Mouse (Mus musculus) embryonic facial prominence, embryonic 14.5 days (tissue): ENCODE data around the gene Ehbp1. TPM values are rescaled to one million over a fixed set of nuclear protein-coding genes. Genes with fewer than 3 reads are reported as not detected.

ENCODE experiments used
- ATAC-seq: fragments of 200-750 bp; cut with Nextera tagmentation; 2 replicates; pipeline ENCODE4 v1.8.0; 2017; ENCODE audit warnings: low read depth, moderate number of reproducible peaks, moderate TSS enrichment
- DNase-seq: peaks from one replicate; pipeline ENCODE4 v3.0.0-alpha.2; 2015; ENCODE audit warnings: low spot score
- H3K27ac ChIP-seq: fragments of 300-500 bp; sonication (generic); replicated peaks from 2 replicates; pipeline ENCODE4 v1.5.1; 2014; ENCODE audit warnings: low read depth, mild to moderate bottlenecking, low read length, moderate library complexity
- H3K27me3 ChIP-seq: fragments of 300-500 bp; sonication (generic); replicated peaks from 2 replicates; pipeline ENCODE4 v1.6.1; 2014; ENCODE audit warnings: low read length; ENCODE audit not compliant: control insufficient read depth, insufficient read depth
- H3K36me3 ChIP-seq: fragments of 300-500 bp; sonication (generic); 2 replicates; pipeline ENCODE4 v1.6.1; 2014; ENCODE audit warnings: low read length, mixed read lengths; ENCODE audit not compliant: control insufficient read depth, insufficient read depth
- H3K4me1 ChIP-seq: fragments of 300-500 bp; sonication (generic); 2 replicates; pipeline ENCODE4 v1.6.1; 2014; ENCODE audit warnings: antibody characterized with exemption, low read length; ENCODE audit not compliant: control insufficient read depth, insufficient read depth
- H3K4me2 ChIP-seq: fragments of 300-500 bp; sonication (generic); 2 replicates; pipeline ENCODE4 v1.6.1; 2014; ENCODE audit warnings: low read depth, mild to moderate bottlenecking, low read length, moderate library complexity, mixed read lengths
- H3K4me3 ChIP-seq: fragments of 300-500 bp; sonication (generic); 2 replicates; pipeline ENCODE4 v1.5.1; 2014; ENCODE audit warnings: low read depth, mild to moderate bottlenecking, low read length
- H3K9ac ChIP-seq: fragments of 300-500 bp; sonication (generic); 2 replicates; pipeline ENCODE4 v1.6.1; 2014; ENCODE audit warnings: low read depth, mild to moderate bottlenecking, low read length, moderate library complexity, mixed read lengths
- H3K9me3 ChIP-seq: fragments of 300-500 bp; sonication (generic); 2 replicates; pipeline ENCODE4 v1.6.1; 2016; ENCODE audit warnings: low read length; ENCODE audit not compliant: control insufficient read depth
- WGBS: fragments of 180-500 bp; shearing (Covaris S2); extraction: QIAGEN DNeasy Blood & Tissue Kit; methylation state at CpG from one replicate; pipeline ENCODE4 v1.1.7; 2014; 5-methylcytosine and 5-hydroxymethylcytosine counted together
- polyA plus RNA-seq: library from polyadenylated mRNA; unstranded; fragments of >200 nt; fragmentation: Nextera tagmentation; extraction: Ambion mirVana; gene quantifications from 2 replicates; pipeline ENCODE4 v1.2.1, GENCODE M21; 2014

The Ehbp1 gene
- polyA plus RNA-seq, 1 experiment from 2014 or later = 13.1 TPM

GRCm38 (mm10) chr11:22198406-22198805, 143.7 kb downstream of the Ehbp1 start:
- Histone ChIP-seq H3K36me3 (no peaks in the 10 kb centered on the region), H3K9me3 (no peaks in the 10 kb centered on the region), H3K27ac (no peak overlapping the region; the same call in 1 of the 2 replicates), H3K27me3 (no peaks in the 10 kb centered on the region), H3K4me2 (no peak overlapping the region), H3K9ac (no peak overlapping the region), H3K4me3 (no peak overlapping the region), H3K4me1 (peaks cover 11% of the 10 kb centered on the region; the same call in 1 of the 2 replicates)
- DNase-seq (no peak), ATAC-seq (no peak)
- 42% methylated on average over 6 of the region's 6 CpGs for WGBS

DNA sequence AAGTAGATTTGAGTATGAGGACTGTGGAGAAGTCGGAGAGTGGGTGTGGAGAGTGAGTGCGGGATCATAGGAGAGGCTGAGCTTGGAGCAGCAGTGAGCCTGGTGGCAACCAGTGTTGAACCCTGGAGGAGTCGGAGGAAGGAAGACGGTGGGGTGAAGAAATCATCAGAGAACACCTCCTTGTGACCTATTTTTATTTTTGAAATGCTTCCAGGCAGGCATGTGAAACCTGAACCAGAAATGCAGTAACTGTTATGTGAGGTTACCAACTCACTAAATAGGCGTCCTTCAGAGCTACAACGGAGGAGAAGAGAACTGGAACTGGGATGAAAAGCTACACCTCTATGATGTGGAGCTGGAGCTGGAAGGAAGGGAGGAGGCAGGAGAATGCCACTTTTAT, 144.2 kb downstream of the Ehbp1 start:
- Histone ChIP-seq H3K4me1 (peaks cover 11% of the 10 kb centered on the region; the same call in 1 of the 2 replicates), H3K4me3 (no peak overlapping the region), H3K4me2 (no peak overlapping the region), H3K36me3 (no peaks in the 10 kb centered on the region), H3K27me3 (no peaks in the 10 kb centered on the region), H3K27ac (no peak overlapping the region; the same call in 1 of the 2 replicates), H3K9me3 (no peaks in the 10 kb centered on the region), H3K9ac (no peak overlapping the region)
- ATAC-seq (peak; percentile 53; the same call in 1 of the 2 replicates), DNase-seq (no peak)
- WGBS = 55% methylated on average over 6 of the region's 6 CpGs

GRCm38 (mm10) chr11:22196776-22197175, 145.3 kb downstream of the Ehbp1 start:
- no peak overlapping the region for H3K4me3 ChIP-seq
- WGBS = 55% methylated on average over 4 of the region's 4 CpGs
- DNase-seq (no peak), ATAC-seq (no peak)
- no peaks in the 10 kb centered on the region for H3K27me3 ChIP-seq
- H3K4me2 ChIP-seq = no peak overlapping the region
- no peaks in the 10 kb centered on the region for H3K36me3 ChIP-seq
- peaks cover 11% of the 10 kb centered on the region; the same call in 1 of the 2 replicates for H3K4me1 ChIP-seq
- no peak overlapping the region for H3K9ac ChIP-seq
- no peaks in the 10 kb centered on the region for H3K9me3 ChIP-seq
- H3K27ac ChIP-seq = no peak overlapping the region

DNA sequence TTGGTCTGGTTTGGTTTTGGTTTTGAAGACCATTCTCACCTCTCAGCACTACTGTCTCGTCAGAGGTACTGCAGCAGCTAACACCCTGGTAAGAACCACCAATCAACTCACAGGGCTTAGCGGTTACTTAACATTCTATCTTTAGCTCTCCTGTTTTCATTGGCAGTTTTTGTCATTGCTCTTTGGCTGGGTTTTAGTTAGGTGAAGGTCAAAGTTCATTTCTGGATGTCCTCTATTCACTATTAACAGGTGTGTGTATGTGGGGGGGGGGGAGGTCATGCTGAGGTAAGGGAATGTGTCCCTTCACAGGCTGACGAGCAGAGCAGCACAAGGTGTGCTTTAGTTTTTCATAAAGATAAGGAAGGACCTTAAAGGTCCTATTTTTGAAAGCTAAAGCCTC, 147.5 kb downstream of the Ehbp1 start:
- whole genome bisulfite sequencing = 62% methylated on average over 3 of the region's 3 CpGs
- no peak for DNase-seq
- H3K4me3 ChIP-seq = no peak overlapping the region
- H3K9me3 ChIP-seq = no peaks in the 10 kb centered on the region
- no peaks in the 10 kb centered on the region for H3K27me3 ChIP-seq
- peaks cover 8% of the 10 kb centered on the region; the same call in 1 of the 2 replicates for H3K4me1 ChIP-seq
- no peaks in the 10 kb centered on the region for H3K36me3 ChIP-seq
- no peak for ATAC-seq
- no peak overlapping the region for H3K4me2 ChIP-seq
- H3K27ac ChIP-seq = no peak overlapping the region
- H3K9ac ChIP-seq = no peak overlapping the region

DNA sequence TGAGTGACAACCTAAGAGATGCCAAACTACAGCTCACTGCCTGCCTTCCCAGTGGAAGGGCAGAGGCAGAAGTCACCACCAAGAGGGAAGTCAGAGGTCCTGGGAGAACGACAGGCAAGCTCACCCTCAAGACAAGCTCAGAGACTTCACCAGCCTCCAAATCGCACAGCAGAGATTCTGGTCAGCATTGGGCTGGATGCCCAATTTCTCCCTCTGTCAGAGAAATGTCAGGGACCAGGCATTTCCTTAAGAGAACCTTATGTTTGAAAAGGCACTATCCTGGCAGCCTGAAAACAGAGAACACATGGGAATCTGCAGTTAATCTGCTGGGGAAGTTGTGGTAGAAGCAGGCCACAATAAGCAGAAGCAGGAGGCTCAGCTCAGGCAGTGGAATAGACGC, 151.5 kb downstream of the Ehbp1 start:
- Histone ChIP-seq H3K4me2 (no peak overlapping the region), H3K27ac (no peak overlapping the region), H3K36me3 (no peaks in the 10 kb centered on the region), H3K4me3 (no peak overlapping the region), H3K27me3 (no peaks in the 10 kb centered on the region), H3K9ac (no peak overlapping the region), H3K9me3 (no peaks in the 10 kb centered on the region), H3K4me1 (peaks cover 3% of the 10 kb centered on the region; the same call in 1 of the 2 replicates)
- 50% methylated on average over 3 of the region's 3 CpGs for WGBS
- ATAC-seq (no peak), DNase-seq (no peak)

DNA sequence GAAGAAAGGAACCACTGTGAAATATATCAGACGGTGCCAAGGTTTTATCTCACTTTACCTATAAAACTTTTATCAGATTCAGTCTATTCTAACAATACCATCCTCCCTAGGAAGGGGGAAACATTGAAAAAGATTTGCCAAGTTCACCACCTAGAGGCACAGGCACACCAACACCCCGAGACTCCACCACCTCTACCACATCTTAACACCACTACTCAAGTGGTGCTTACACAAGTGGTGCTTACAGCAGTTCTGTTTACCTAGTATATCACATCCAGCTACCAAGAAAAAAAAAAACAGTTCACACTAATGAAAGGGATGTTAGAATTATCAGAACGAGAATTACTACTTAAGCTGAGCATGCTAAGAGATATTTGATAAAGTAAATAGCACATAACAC, 152.1 kb downstream of the Ehbp1 start:
- 75% methylated on average over 3 of the region's 3 CpGs for WGBS
- ATAC-seq (no peak), DNase-seq (no peak)
- Histone ChIP-seq H3K9ac (no peak overlapping the region), H3K4me2 (no peak overlapping the region), H3K9me3 (no peaks in the 10 kb centered on the region), H3K4me3 (no peak overlapping the region), H3K36me3 (no peaks in the 10 kb centered on the region), H3K27me3 (no peaks in the 10 kb centered on the region), H3K27ac (no peak overlapping the region), H3K4me1 (peaks cover 3% of the 10 kb centered on the region; the same call in 1 of the 2 replicates)

GRCm38 (mm10) chr11:22181530-22182501, 160.3 kb downstream of the Ehbp1 start:
- DNase-seq (no peak), ATAC-seq (no peak)
- H3K9me3 ChIP-seq = no peaks in the 10 kb centered on the region
- H3K4me3 ChIP-seq = no peak overlapping the region
- no peak overlapping the region for H3K4me2 ChIP-seq
- no peaks in the 10 kb centered on the region for H3K4me1 ChIP-seq
- H3K36me3 ChIP-seq = no peaks in the 10 kb centered on the region
- no peak overlapping the region for H3K27ac ChIP-seq
- WGBS = 83% methylated on average over 8 of the region's 8 CpGs
- H3K9ac ChIP-seq = no peak overlapping the region
- no peaks in the 10 kb centered on the region for H3K27me3 ChIP-seq

DNA sequence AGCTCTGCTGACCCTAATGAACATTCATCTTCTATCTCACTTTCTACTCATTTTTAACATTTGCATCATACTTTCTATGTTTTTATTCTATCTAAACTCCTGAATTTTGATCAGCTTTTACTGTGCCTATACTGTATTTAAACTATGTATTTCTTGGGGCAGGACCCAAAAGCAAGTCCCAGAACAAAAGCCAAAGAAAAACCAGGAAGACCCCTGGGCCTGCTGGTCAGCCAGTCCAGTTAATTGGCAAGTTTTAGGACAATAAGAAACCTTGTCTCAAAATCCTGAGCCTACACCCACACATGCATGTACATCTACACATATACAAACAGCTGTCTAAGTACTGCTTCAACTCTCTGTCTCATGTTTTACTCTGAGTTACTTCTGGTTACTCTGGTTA, 161.9 kb downstream of the Ehbp1 start:
- no peaks in the 10 kb centered on the region for H3K27me3 ChIP-seq
- H3K36me3 ChIP-seq = no peaks in the 10 kb centered on the region
- H3K9ac ChIP-seq = no peak overlapping the region
- no peaks in the 10 kb centered on the region for H3K4me1 ChIP-seq
- no peak overlapping the region for H3K4me2 ChIP-seq
- no peaks in the 10 kb centered on the region for H3K9me3 ChIP-seq
- ATAC-seq (no peak), DNase-seq (no peak)
- no peak overlapping the region for H3K4me3 ChIP-seq
- H3K27ac ChIP-seq = no peak overlapping the region

GRCm38 (mm10) chr11:22178569-22178968, 163.5 kb downstream of the Ehbp1 start:
- Histone ChIP-seq H3K9ac (no peak overlapping the region), H3K4me2 (no peak overlapping the region), H3K36me3 (no peaks in the 10 kb centered on the region), H3K4me3 (no peak overlapping the region), H3K4me1 (no peaks in the 10 kb centered on the region), H3K27ac (no peak overlapping the region), H3K9me3 (no peaks in the 10 kb centered on the region), H3K27me3 (no peaks in the 10 kb centered on the region)
- DNase-seq = no peak
- no peak for ATAC-seq
- 79% methylated on average over 1 of the region's 1 CpGs for WGBS
